Mouse (Mus musculus) right cerebral cortex, postnatal 10 days (tissue): Measurements from ENCODE around the gene 1810013L24Rik.

Experiments used
- DNase-seq, 2 experiments: peaks; one replicate each; pipeline ENCODE4 v3.0.0; 2021; ENCODE audit warnings: low spot score in 2 of 2

The 1810013L24Rik gene

DNA sequence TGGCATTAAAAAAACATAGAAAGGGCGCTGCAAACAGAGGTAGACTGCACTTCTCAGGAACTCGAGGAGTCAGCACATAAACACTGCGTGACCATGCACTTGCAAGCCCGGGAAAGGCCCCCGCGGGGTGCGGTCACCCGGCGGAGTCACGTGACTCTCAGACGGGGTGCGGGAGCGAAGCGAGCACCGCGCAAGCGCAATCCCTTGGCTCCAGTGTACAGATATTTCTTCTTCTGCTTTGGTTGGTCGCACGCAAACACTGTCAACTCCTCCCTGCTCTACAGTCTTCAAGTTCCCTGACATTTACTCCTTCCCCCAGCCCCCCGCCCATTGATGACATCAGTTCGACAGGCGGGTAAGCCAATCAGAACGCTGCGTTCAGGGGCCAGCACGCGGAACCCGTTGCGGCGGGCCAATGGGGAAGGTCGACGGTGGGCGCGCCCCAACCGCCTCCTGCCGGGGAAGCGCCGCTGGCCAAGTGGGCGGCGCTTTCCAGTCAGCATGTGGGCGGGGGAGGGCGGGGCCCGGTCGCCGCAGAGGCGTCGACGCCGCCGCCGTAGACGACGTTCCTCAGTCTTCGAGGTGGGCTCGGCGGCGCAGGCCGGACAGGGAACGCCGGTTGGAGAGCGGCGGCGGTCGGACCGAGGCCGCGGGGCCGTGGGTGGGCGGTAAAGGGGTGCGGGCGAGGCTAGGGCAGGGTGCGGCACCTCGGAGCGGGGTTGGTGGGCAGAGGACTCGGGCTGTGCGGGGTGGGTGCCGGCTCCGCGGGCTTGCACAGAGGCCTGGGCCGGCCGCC is at the start of gene 1810013L24Rik:
TSS of gene 1810013L24Rik (plus strand) at position 537 of the 796 bp plus-strand sequence.
- DNase-seq: peak; percentile 99

DNA sequence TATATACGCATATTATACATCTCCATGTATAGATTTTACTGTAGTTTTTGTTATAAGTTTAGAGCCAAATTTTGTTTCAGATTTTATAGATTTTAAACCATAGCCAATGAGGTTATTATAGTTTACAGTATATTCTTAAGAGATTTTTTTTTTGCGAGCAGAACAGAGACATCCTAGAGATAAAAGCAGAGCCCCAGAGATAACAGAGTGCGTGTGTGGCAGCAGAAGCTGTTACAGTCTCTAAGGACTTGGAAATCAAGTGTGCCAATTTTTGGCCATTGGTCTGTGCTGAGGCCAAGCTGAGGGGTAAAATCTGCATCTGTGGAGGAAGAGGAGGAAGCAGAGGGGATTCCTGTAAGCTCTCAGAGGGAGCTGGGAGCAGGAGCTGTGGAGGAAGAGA is 49.7 kb upstream of the 1810013L24Rik start:
- no peak for DNase-seq

DNA sequence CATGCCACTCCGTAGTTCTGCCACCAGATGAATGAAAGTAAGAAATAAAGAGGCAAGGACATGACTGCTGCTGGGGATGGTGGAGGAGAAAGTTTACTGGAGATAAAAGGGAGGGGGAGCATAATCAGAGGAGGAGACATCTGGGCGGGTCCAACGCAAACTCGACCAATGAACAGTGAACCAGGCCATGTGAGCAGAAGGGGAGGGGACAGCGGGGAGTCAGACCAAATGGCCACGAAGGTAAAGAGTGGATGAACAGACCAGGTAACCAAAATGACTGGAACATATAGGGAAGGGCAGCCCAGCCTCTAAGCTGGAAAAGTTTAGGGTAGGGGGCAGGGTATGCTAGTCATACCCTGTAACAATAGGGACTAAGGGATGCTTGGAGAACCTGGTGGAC is 48.7 kb upstream of the 1810013L24Rik start:
- no peak for DNase-seq

DNA sequence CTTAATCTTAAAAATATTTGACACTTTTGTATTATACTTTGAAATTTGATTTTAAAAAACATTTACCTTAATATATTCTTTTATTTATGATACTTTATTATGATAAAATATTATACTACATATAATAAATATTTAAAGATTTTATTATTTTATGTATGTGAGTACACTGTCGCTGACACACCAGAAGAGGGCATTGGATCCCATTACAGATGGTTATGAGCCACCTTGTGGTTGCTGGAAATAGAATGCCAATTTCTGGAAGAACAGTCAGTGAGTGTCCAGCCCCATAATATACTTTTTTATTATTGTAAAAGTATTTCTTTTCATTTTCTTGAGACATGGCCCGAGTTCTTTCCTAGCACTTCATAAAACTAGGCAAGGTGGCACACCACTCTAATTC is 48.2 kb upstream of the 1810013L24Rik start:
- DNase-seq: no peak

DNA sequence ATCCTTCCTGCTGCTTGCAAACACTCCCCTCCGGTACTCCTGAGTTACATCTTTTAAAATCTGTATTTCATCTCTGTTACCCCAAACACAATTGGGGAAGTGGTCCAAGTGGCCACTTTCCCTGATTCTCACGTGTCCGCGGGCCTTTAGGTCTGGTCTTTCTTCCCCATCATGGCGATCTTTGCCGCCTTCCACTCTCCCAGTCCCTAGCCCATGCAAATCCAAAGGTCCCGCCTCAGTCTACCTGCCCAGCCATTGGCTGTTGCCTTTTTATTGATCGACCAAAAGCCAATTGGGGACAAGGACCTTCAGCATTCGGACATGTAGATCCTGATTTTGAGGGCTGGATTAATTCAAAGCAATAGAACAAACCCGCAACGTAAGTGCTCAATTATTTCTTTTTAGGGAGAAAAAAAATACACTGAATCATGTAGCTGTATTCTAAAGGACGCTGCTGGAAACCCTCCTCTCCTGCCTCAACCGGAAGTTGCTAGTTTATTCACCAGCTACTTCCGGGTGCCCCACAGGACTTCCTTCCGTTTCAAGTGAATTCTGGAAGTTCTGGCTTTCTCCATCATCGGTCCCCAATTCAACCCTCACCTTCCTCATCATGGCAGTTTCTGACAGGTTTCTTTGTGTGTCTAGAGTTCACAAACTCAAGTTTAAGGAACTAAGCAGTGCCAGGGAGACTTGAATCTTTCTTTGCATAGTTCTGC is 46.5 kb upstream of the 1810013L24Rik start:
- DNase-seq: no peak

DNA sequence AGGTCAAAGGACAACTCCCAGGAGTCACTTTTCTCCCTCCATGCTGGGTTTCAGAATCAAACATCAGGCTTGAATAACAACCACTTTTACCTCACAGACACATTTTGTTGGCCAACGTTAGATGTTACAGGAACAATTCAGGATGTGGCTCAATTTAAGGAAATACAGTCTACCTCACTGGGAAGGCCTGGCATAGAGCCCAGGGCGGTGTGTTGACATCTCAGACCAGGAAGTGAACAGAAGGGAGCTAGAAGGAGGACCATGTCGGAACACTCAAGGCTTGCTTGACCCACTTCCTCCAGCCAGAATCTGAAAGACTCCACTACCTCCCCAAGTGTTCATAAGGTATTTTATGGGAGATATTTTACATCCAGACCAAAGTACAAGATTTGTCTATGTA is 45.1 kb upstream of the 1810013L24Rik start:
- DNase-seq: no peak

DNA sequence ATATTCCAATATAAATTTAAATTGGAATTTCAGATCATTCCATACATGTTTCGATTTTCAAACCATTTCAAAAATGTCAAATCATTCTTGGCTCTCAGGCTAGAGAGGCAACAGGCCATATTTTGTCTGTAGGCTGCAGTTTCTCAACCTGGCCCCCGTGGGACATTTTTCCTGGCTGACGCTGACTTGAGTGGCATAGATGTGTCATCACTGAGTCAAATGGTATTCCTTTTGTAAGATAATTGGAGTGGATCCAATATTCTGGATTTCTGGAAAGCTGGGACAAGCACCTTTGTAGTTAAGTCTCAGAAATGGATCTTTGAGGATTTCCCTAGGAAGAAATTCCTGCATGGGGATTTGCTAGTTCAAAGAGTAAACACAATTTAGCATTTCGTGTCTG is 39.0 kb upstream of the 1810013L24Rik start:
- DNase-seq: no peak

DNA sequence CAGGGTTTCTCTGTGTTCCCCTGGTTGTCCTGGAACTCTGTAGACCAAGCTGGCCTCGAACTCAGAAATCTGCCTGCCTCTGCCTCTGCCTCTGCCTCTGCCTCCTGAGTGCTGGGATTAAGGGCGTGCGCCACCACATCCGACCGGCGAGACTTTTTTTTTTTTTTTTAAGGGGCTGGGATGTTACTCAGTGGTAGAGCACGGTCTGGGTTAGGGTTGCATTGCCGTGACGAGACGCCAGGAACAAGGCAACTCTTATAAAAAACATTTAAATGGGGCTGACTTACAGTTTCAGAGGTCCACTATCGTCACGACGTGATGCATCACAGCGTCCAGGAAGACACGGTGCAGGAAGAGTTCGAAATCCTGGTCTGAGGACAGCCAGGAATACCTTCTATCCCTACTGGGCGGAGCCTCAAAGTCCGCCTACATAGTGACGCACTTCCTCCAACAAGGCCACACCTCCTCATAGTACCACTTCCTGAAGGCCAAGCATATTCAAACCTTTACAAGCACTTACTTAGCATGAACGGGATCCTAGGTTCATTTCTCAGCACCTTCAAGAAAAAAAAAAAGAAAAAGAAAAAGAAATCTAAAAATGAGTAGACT is 37.8 kb upstream of the 1810013L24Rik start, which contains the start of gene Usp7:
TSS of gene Usp7 (minus strand) at position 360 of the 609 bp plus-strand sequence.
- no peak for DNase-seq

DNA sequence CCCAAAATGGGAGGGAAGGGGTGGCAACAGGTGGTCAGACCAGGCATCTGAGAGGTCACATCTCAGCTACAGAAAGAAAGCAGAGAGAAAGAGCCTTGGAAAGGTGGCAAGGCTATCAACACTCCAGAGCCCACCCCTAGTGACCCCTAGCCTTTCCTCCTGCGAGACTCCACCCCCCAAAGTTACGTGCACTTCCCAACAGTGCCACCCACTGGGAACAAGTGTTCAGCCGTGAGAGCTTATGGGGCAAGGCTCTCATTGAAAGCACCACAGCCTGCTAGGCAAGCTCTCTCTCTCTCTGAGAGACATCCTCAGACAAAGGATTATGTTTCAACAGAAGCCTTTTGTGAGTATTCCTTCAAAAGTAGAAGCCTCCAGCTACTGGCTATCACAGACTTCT is 34.9 kb upstream of the 1810013L24Rik start:
- DNase-seq: no peak

DNA sequence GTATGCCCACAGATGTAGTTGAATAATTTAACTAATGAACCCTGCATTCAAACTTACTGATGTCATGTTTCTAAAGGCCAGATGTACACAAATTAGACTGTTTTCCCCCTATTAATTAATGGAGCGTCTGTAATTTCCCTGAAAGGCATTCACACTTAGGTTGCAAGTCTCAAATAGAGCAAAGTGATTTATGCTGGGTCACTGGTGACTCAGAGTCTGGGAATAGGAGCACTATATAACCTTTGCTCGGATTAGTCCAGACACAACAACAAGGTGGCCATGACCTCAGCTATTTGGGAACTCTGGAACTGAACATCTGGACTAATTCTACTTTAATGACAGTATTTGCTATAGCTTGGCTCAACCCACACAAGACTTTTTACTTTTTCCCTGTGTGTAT is 34.0 kb upstream of the 1810013L24Rik start:
- DNase-seq: no peak

DNA sequence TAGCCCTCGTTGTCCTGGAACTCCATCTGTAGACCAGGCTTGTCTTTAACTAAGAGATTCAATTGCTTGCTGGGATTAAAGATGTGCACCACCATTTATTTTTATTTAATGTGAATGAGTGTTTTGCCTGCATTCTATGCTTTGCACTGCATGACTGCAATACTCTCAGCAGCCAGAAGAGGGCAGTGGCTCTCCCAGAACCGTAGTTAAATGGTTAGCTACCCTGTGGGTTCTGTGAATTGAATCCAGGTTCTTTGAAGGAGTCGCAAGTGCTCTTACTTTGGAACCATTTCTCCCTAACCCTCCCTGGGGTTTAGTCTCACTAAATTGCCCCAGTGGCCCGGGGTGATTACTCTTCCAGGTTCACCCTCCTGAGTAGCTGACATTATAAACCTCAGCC is 23.2 kb upstream of the 1810013L24Rik start:
- no peak for DNase-seq

DNA sequence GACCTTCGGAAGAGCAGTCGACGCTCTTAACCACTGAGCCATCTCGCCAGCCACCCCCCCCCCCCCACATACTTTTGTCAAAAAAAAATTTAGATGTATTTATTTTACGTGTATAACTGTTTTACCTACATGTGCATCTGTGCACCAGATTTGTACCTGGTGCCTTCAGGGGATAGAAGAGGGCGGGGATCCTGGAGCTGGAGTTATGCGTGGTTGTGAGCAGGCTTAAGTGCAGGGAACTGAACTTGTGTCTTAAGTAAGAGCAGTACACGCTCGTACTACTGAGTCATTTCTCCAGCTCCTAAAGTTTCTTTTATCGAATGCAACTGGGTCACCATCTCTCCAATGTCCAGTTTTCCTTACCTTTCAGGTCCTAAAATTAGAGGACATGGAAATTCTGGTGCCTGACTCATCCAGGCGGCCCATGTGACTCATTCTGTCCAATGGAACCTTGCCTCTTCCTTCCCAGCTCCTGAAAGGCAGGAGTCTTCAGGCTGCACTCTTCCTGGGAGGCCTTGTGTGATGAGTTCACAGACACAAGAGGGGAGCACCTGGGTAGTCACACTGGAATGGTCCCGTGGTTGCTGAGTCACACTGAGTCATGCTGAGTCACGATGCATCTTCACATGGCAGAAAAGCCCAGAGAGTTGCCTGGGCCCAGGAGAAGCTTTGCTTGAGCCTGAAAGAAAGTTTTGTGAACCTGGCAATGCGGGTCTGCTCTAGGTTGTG is 19.3 kb upstream of the 1810013L24Rik start:
- no peak for DNase-seq

DNA sequence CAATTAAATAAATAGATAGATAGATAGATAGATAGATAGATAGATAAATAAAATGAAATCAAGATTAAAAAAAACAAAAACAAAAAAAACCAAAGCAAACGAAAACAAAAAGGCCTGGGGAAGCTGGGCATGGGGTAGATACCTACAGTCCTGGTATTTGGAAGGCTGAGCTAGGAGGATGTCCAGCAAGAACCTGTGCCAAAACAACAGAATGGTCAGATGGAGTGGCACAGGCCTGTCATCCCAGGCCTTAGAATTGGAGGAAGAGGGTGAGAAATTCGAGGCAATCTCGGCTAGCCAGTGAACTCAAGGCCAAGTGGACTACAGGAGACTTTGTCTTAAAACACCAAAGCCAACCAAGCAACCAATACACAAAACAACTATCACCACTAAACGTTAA is 12.0 kb upstream of the 1810013L24Rik start:
- no peak for DNase-seq

DNA sequence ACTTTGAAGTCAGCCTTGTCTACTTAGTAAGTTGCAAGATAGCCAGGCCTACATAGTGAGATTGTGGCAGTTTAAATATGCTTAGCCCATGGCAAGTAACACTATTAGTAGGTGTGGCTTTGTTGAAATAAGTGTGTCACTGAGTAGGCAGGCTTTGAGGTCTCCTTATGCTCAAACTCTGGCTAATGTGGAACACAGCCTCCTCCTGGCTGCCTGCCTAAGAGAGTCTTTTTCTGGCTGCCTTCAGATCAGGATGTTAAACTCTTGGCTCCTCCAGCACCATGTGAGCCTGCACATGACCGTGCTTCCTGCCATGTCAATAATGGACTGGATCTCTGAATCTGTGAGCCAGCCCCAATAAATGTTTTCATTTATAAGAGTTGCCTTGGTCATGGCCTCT is 8.5 kb upstream of the 1810013L24Rik start:
- DNase-seq: peak; percentile 53 to 60

DNA sequence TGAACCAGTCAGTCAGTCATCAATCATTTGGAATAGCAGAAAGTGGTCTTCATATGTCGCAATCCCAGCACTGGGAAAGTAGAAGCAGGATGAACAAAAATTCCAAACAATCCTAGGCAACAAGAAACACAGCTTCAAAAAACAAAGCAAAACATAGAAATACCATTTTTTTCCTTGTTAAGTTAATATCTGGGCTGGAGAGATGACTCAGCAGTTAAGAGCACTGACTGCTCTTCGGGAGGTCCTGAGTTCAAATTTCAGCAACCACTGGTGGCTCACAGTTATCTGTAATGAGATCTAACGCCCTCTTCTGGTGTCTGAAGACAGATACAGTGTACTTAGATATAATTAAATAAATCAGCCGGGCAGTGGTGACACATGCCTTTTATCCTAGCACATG is 7.3 kb upstream of the 1810013L24Rik start:
- no peak for DNase-seq

DNA sequence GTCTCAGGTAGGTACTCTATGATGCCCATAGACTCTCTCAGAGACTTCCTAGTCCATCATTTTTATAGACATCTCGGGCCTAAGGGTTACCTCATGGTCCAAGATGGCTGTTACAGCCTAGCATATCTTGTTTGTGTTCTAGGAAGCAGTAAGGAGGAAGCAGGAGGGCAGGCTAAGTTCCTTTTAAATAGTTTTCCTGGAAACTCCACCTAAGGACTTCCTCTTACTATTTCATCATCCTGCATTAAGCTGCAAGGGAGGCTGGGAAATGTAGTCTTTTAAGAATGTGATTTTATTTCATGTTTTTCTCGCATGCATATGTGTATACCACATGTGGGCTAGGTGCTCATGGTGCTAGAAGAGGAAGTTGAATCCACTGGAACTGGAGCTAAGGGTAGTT is 6.2 kb upstream of the 1810013L24Rik start:
- no peak for DNase-seq

DNA sequence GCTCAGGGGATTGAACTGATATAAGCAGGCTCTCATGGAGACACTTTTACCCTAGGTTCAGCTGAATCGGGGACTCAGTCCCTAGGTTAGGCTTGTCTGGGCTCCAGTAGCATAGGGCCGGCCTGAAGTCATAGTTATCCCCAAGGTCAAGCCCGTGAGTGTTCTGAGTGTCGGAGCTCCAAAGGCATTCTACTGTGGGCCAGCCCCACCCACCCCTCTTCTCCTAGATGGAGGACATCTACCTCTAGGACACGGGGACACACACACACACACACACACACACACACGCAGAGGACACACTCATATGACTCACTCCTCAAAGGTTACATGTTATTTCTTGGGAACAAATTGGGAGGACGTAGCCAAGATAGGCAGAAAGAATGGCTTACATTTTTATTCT is 2.5 kb upstream of the 1810013L24Rik start:
- DNase-seq: no peak

DNA sequence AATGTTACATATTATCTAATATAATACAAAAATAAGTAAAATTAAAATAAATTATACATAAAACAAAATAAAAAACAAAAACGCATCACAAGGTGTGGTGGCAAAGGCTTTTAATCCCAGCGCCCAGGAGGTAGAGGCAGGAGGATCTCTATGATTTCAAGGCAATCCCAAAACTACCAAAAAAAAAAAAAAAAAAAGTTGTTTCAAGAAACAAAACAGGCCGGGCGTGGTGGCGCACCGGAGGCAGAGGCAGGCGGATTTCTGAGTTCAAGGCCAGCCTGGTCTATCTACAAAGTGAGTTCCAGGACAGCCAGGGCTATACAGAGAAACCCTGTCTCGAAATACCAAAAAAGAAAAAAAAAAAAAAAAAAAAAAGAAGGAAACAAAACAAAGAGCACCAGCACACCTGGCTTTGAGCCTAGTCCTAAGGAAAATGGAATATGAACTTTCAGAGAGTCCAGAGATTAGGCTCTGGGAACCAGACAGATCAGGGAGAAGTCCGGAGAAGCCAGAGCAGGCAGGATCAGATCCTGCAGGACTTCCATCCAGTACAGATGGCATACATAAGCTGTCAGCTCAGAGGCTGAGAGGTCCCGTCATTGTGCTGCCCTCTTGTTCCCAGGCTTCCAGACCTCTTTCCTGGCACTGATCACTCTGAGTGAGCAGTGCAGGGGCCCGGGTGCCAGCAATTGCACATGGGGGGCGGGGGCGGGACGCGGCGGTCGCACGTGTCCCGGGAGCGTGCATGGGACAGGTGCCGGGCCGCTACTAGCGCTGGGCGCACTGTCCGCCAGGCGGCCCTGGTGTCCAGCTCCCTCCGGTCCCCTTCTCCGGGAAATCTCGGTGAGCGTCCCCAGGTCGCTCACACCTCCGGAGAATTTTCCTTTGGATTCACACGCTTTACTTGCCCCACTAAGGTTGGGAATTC is 1.0 kb upstream of the 1810013L24Rik start:
- peak in 1 of 2 experiments; percentile 72 for DNase-seq

DNA sequence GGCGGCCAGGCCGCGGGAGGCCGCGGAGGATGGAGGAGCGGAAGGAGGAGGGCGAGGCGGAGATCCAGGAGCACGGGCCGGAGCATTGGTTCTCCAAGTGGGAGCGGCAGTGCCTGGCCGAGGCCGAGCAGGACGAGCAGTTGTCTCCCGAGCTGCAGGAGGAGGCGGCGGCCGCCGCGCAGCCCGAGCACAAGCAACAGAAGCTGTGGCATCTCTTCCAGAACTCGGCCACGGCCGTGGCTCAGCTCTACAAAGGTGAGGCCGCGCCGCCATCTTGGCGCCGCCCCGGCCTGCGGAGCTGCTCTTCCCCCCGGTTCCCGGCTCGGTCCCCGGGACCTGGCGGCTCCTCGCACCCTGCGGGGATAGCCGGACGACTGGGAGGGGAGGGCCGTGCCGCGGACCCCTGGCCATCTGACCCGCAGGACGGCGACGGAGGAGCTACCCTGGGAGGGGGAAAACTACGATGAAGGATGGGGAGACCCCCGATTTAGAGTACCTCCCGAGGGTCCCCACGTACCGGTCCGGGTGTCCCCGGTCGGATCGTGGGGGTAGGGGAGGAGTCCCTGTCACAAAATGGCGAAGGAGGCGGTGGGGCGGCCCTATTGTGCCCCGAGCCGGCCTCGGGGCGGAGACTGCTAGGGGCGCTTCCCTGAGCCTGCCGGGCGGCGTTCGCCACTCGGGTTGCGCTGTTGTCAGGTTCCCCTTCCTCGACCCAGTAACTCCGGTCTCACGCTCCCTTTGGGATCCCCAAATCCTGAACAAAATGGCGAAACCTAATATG is 721 bp downstream of the 1810013L24Rik start:
- DNase-seq: peak; percentile 71 to 79

DNA sequence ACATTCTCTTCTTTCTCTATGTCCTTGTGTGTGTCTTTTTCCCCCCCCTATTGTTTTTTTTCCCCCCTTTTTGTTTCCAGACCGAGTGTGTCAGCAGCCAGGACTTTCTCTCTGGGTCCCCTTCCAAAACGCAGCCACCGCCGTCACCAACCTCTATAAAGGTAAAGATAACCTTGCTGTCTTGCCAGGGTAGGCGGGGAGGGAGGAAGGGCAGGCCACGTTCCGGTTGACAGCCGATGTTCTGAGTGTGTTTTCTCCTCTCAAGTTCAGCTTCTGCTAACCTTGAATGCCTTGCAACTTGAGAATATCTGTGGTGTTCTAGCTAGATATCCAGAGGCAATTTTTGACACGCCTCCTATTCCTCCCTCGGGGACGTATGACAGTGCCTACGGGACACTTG is 1.3 kb downstream of the 1810013L24Rik start:
- DNase-seq: no peak
